Mouse (Mus musculus) heart, adult 2 months (tissue): Measurements from ENCODE around the gene Csnk1d. TPM values are rescaled to one million over a fixed set of nuclear protein-coding genes. Genes with fewer than 3 reads are reported as not detected.
A peak's percentile ranks its signal among the peaks of the same experiment; 100 is the strongest.

Experiments used
- DNase-seq, 2 experiments: peaks; one replicate each; pipeline ENCODE4 v3.0.0; 2021
- H3K27ac ChIP-seq: fragments of 200-600 bp; 2 replicates; pipeline ENCODE4 v1.8.1; 2022
- H3K27me3 ChIP-seq: fragments of 200-500 bp; 2 replicates; pipeline ENCODE4 v1.6.1; 2012; ENCODE audit warnings: mild to moderate bottlenecking, low read length, inconsistent platforms, mixed read lengths; ENCODE audit not compliant: control insufficient read depth, insufficient read depth
- H3K36me3 ChIP-seq: fragments of 200-500 bp; 2 replicates; pipeline ENCODE4 v1.6.1; 2012; ENCODE audit warnings: low read length, inconsistent platforms; ENCODE audit not compliant: control insufficient read depth, insufficient read depth
- H3K4me1 ChIP-seq: fragments of 200-500 bp; 2 replicates; pipeline ENCODE4 v1.6.1; 2011; ENCODE audit warnings: low read length; ENCODE audit not compliant: control insufficient read depth, insufficient read depth
- H3K4me3 ChIP-seq: fragments of 200-600 bp; 2 replicates; pipeline ENCODE4 v1.8.1; 2022
- H3K79me2 ChIP-seq: fragments of 200-500 bp; replicated peaks from 2 replicates; pipeline ENCODE4 v1.6.1; 2012; ENCODE audit warnings: mild to moderate bottlenecking, inconsistent platforms, low read length, moderate library complexity, mixed read lengths; ENCODE audit not compliant: control insufficient read depth, insufficient read depth
- H3K9ac ChIP-seq: fragments of 200-500 bp; 2 replicates; pipeline ENCODE4 v1.6.1; 2012; ENCODE audit warnings: low read depth, mild to moderate bottlenecking, control low read depth, inconsistent platforms, low read length, mixed read lengths
- CTCF ChIP-seq: fragments of 200-600 bp; IDR thresholded peaks from 2 replicates; pipeline ENCODE4 v1.8.1; 2022; ENCODE audit warnings: antibody characterized with exemption, mild to moderate bottlenecking, moderate library complexity
- EP300 ChIP-seq: fragments of 200-500 bp; IDR thresholded peaks from 2 replicates; pipeline ENCODE4 v1.6.1; 2011; ENCODE audit warnings: low read depth, low read length, control low read depth; ENCODE audit not compliant: insufficient read depth
- POLR2A ChIP-seq: fragments of 200-500 bp; IDR thresholded peaks from 2 replicates; pipeline ENCODE4 v1.6.1; 2011; ENCODE audit warnings: mild to moderate bottlenecking, low read depth, low read length, control low read depth; ENCODE audit not compliant: insufficient read depth
- WGBS: fragments of 180-500 bp; shearing (Covaris S2); methylation state at CpG from one replicate; pipeline ENCODE4 v1.1.7; 2018; 5-methylcytosine and 5-hydroxymethylcytosine counted together
- intact Hi-C: fragments of 180-260 bp; cut with DNase I; formaldehyde crosslinking; loops from one replicate; pipeline ENCODE4 v1.15.1; 2025
- polyA plus RNA-seq: library from polyadenylated mRNA; depleted of rRNA; stranded (reverse); fragments of >200 nt; gene quantifications from 2 replicates; pipeline ENCODE4 v1.2.3, GENCODE M21; 2012
- total RNA-seq, 2 experiments: library from RNA; stranded (reverse); gene quantifications; 2 replicates each; pipeline ENCODE4 v1.2.3; 2021

The Csnk1d gene
- total and polyA plus RNA-seq, 3 experiments: 33.9 to 55.9 (median 48.7) TPM

GRCm38 (mm10) chr11:120984448-120985330 lies 6.4 kb downstream of the Csnk1d start:
- peaks cover 21% of the 10 kb centered on the region for H3K79me2 ChIP-seq
- intact Hi-C loops: no loop called here
- no peak overlapping the region; the same call in 1 of the 2 replicates for H3K4me3 ChIP-seq
- no peaks in the 10 kb centered on the region for H3K27me3 ChIP-seq
- peak overlapping the region; percentile 46 for H3K27ac ChIP-seq
- H3K9ac ChIP-seq: no peak overlapping the region
- peak in 1 of 2 experiments; percentile 31 for DNase-seq
- TF ChIP-seq POLR2A (no peak), EP300 (no peak), CTCF (no peak)
- peaks cover 69% of the 10 kb centered on the region for H3K36me3 ChIP-seq
- H3K4me1 ChIP-seq: peaks cover 37% of the 10 kb centered on the region
- WGBS: 38% methylated on average over 4 of the region's 4 CpGs

GRCm38 (mm10) chr11:120982459-120982858 lies 8.7 kb downstream of the Csnk1d start:
- DNase-seq: no peak
- Histone ChIP-seq H3K4me3 (no peak overlapping the region), H3K4me1 (peaks cover 26% of the 10 kb centered on the region), H3K9ac (no peak overlapping the region), H3K79me2 (peaks cover 21% of the 10 kb centered on the region), H3K27ac (no peak overlapping the region), H3K27me3 (no peaks in the 10 kb centered on the region), H3K36me3 (peaks cover 72% of the 10 kb centered on the region)
- TF ChIP-seq POLR2A (no peak), EP300 (no peak), CTCF (no peak)
- intact Hi-C loops: no loop called here

GRCm38 (mm10) chr11:120981661-120982060 lies 9.5 kb downstream of the Csnk1d start:
- Histone ChIP-seq H3K4me1 (peaks cover 25% of the 10 kb centered on the region), H3K4me3 (no peak overlapping the region), H3K9ac (no peak overlapping the region), H3K27ac (no peak overlapping the region), H3K79me2 (peaks cover 21% of the 10 kb centered on the region), H3K27me3 (no peaks in the 10 kb centered on the region), H3K36me3 (peaks cover 69% of the 10 kb centered on the region)
- TF ChIP-seq CTCF (no peak), EP300 (no peak), POLR2A (no peak)
- intact Hi-C loops: no loop called here
- DNase-seq: no peak
- WGBS: 62% methylated on average over 4 of the region's 4 CpGs

- intact Hi-C loops: no loop called here
- Histone ChIP-seq H3K79me2 (peaks cover 17% of the 10 kb centered on the region), H3K4me3 (no peak overlapping the region), H3K27me3 (no peaks in the 10 kb centered on the region), H3K9ac (no peak overlapping the region), H3K27ac (peak overlapping the region; percentile 8; the same call in 1 of the 2 replicates), H3K4me1 (peaks cover 20% of the 10 kb centered on the region), H3K36me3 (peaks cover 61% of the 10 kb centered on the region)
- TF ChIP-seq CTCF (no peak), EP300 (no peak)
- DNase-seq: peak in 1 of 2 experiments; percentile 45
- WGBS: 25% methylated on average over 9 of the region's 9 CpGs
These were observed 10.6 kb downstream of the Csnk1d start for GRCm38 (mm10) chr11:120980427-120981035.

- TF ChIP-seq POLR2A (no peak), EP300 (no peak), CTCF (no peak)
- Histone ChIP-seq H3K36me3 (peaks cover 63% of the 10 kb centered on the region), H3K79me2 (peaks cover 19% of the 10 kb centered on the region), H3K4me1 (peaks cover 17% of the 10 kb centered on the region), H3K4me3 (no peak overlapping the region), H3K27ac (no peak overlapping the region), H3K9ac (no peak overlapping the region), H3K27me3 (no peaks in the 10 kb centered on the region)
- intact Hi-C loops: no loop called here
- 63% methylated on average over 8 of the region's 8 CpGs for WGBS
- no peak for DNase-seq
These were observed 11.3 kb downstream of the Csnk1d start for GRCm38 (mm10) chr11:120979711-120980426.
